Mouse (Mus musculus): ENCODE measurements around the gene Zdhhc8.

GRCm38 (mm10) chr16:18235389-18236065 is 591 bp upstream of the Zdhhc8 start:
- TF ChIP-seq POLR2A (IDR thresholded peaks at IDR 0.05; ENCODE audit: low read depth, low read length): no peak
- TF ChIP-seq CTCF (conservative IDR thresholded peaks at IDR 0.05; ENCODE audit: insufficient read depth, insufficient read length, low read depth, low read length): no peak
